Mouse (Mus musculus): ENCODE measurements around the gene Coro6.

The Coro6 gene

GRCm38 (mm10) chr11:77464684-77465083, 2.5 kb downstream of the Coro6 start:
- DNase-seq (ENCODE audit: low spot score): no peak

- DNase-seq (ENCODE audit: low spot score): no peak
Measured at GRCm38 (mm10) chr11:77465111-77465510, 2.9 kb downstream of the Coro6 start.

GRCm38 (mm10) chr11:77466544-77466943, 4.3 kb downstream of the Coro6 start:
- no peak for DNase-seq (ENCODE audit: low spot score)

- DNase-seq (ENCODE audit: low spot score): peak; percentile 75
Measured at GRCm38 (mm10) chr11:77467157-77467556, 4.9 kb downstream of the Coro6 start.

GRCm38 (mm10) chr11:77467784-77468183, 5.6 kb downstream of the Coro6 start:
- DNase-seq (ENCODE audit: low spot score): peak; percentile 73

- DNase-seq (ENCODE audit: low spot score): no peak
Measured at GRCm38 (mm10) chr11:77468397-77468796, 6.2 kb downstream of the Coro6 start.

- DNase-seq (ENCODE audit: low spot score): peak; percentile 59
Measured at GRCm38 (mm10) chr11:77471407-77471806, 9.2 kb downstream of the Coro6 start.

- no peak for DNase-seq (ENCODE audit: low spot score)
Measured at GRCm38 (mm10) chr11:77472775-77473174, 10.6 kb downstream of the Coro6 start.

GRCm38 (mm10) chr11:77476216-77476615, 14.0 kb downstream of the Coro6 start:
- DNase-seq (ENCODE audit: low spot score): no peak

GRCm38 (mm10) chr11:77476895-77477294, 14.7 kb downstream of the Coro6 start:
- no peak for DNase-seq (ENCODE audit: low spot score)

GRCm38 (mm10) chr11:77483043-77483442, 20.8 kb downstream of the Coro6 start:
- no peak for DNase-seq (ENCODE audit: low spot score)

- no peak for DNase-seq (ENCODE audit: low spot score)
Measured at GRCm38 (mm10) chr11:77483510-77484255, 21.5 kb downstream of the Coro6 start.

GRCm38 (mm10) chr11:77485229-77485628, 23.0 kb downstream of the Coro6 start:
- DNase-seq (ENCODE audit: low spot score): no peak

GRCm38 (mm10) chr11:77486798-77487197, 24.6 kb downstream of the Coro6 start:
- no peak for DNase-seq (ENCODE audit: low spot score)

GRCm38 (mm10) chr11:77488771-77489581, 26.8 kb downstream of the Coro6 start:
- no peak for DNase-seq (ENCODE audit: low spot score)

- peak; percentile 82 for DNase-seq (ENCODE audit: low spot score)
Measured at GRCm38 (mm10) chr11:77489591-77490235, 27.5 kb downstream of the Coro6 start, which contains the start of gene Ankrd13b. Gene Ankrd13b, minus strand, starts transcription at chr11:77489678.

GRCm38 (mm10) chr11:77490451-77490850, 28.2 kb downstream of the Coro6 start:
- no peak for DNase-seq (ENCODE audit: low spot score)

GRCm38 (mm10) chr11:77491123-77491501, 28.9 kb downstream of the Coro6 start:
- DNase-seq (ENCODE audit: low spot score): peak; percentile 90

- DNase-seq (ENCODE audit: low spot score): peak; percentile 75
Measured at GRCm38 (mm10) chr11:77491502-77492291, 29.5 kb downstream of the Coro6 start.

- no peak for DNase-seq (ENCODE audit: low spot score)
Measured at GRCm38 (mm10) chr11:77492311-77492871, 30.2 kb downstream of the Coro6 start.

- peak; percentile 91 for DNase-seq (ENCODE audit: low spot score)
Measured at GRCm38 (mm10) chr11:77492911-77493332, 30.7 kb downstream of the Coro6 start.

Measured in testis, postnatal 14 days (tissue).